Mouse (Mus musculus) CH12.LX (cell line): ENCODE measurements at regions not wholly inside any gene's neighbourhood (a gene's known extent, or its start where the extent isn't known, plus 50 kb on each side); places are given as distances from the start of the nearest gene placed in this dataset.

Experiments
- DNase-seq: peaks from one replicate; pipeline ENCODE4 v3.0.0-alpha.2; 2013; ENCODE audit errors: extremely low read depth
- H3K27ac ChIP-seq: 2 replicates; pipeline ENCODE4 v1.5.1; 2012; ENCODE audit warnings: low read depth, mild to moderate bottlenecking, control low read depth, moderate library complexity; ENCODE audit not compliant: insufficient read depth
- H3K27me3 ChIP-seq: replicated peaks from 2 replicates; pipeline ENCODE3; 2012; ENCODE audit warnings: inconsistent platforms
- H3K36me3 ChIP-seq, 2 experiments: replicated peaks in 1 of 2; 2 replicates each; pipeline versions ENCODE3 to v1.6.1; 2012; ENCODE audit warnings: inconsistent platforms in 1 of 2, low read length in 1 of 2, mild to moderate bottlenecking in 1 of 2, mixed read lengths in 1 of 2, moderate library complexity in 1 of 2; ENCODE audit not compliant: control insufficient read depth in 1 of 2, insufficient read depth in 1 of 2
- H3K4me1 ChIP-seq, 2 experiments: 2 replicates each; pipeline ENCODE4 v1.6.1; 2012; ENCODE audit warnings: inconsistent platforms in 1 of 2, moderate library complexity in 1 of 2; ENCODE audit not compliant: insufficient read depth in 2 of 2, control insufficient read depth in 1 of 2
- H3K4me2 ChIP-seq: 2 replicates; pipeline ENCODE4 v1.6.1; 2012; ENCODE audit warnings: low read depth, mild to moderate bottlenecking, control low read depth; ENCODE audit not compliant: poor library complexity, insufficient read depth, severe bottlenecking
- H3K4me3 ChIP-seq, 3 experiments: fragments of 150-350 bp in 1 of 3; sonication (generic) in 1 of 3; replicated peaks in 1 of 3; 2 replicates each; pipeline versions ENCODE3 to v1.5.1; 2011 to 2012; ENCODE audit warnings: low read depth in 2 of 3, low read length in 2 of 3, mild to moderate bottlenecking in 2 of 3, moderate library complexity in 2 of 3, control low read depth in 1 of 3, improper control_type of control experiment in 1 of 3, inconsistent platforms in 1 of 3, mixed read lengths in 1 of 3; ENCODE audit not compliant: poor library complexity in 1 of 3
- H3K79me2 ChIP-seq: replicated peaks from 2 replicates; pipeline ENCODE4 v1.6.1; 2012; ENCODE audit warnings: mild to moderate bottlenecking, moderate library complexity; ENCODE audit not compliant: control insufficient read depth, poor library complexity, insufficient read depth, severe bottlenecking; ENCODE audit errors: extremely low read depth
- H3K9ac ChIP-seq: 2 replicates; pipeline ENCODE4 v1.6.1; 2012; ENCODE audit warnings: low read depth, mild to moderate bottlenecking, control low read depth, moderate library complexity; ENCODE audit not compliant: insufficient read depth
- H3K9me3 ChIP-seq: replicated peaks from 2 replicates; pipeline ENCODE3; 2012; ENCODE audit warnings: low read length, inconsistent platforms, mixed read lengths
- CHD2 ChIP-seq: IDR thresholded peaks from 2 replicates; pipeline ENCODE4 v1.6.1; 2011; ENCODE audit warnings: low read length, improper control_type of control experiment
- CTCF ChIP-seq, 2 experiments: IDR thresholded peaks in 1 of 2; conservative IDR thresholded peaks in 1 of 2; 2 replicates each; pipeline ENCODE4 v1.5.1; 2011 to 2012; ENCODE audit warnings: low read depth in 2 of 2, low read length in 2 of 2, improper control_type of control experiment in 1 of 2, inconsistent platforms in 1 of 2, mild to moderate bottlenecking in 1 of 2, moderate library complexity in 1 of 2
- ELF1 ChIP-seq: IDR thresholded peaks from 2 replicates; pipeline ENCODE4 v1.6.1; 2014; ENCODE audit warnings: low read depth, mild to moderate bottlenecking, inconsistent platforms, low read length, improper control_type of control experiment
- EP300 ChIP-seq: IDR thresholded peaks from 2 replicates; pipeline ENCODE4 v1.6.1; 2011; ENCODE audit warnings: low read length, improper control_type of control experiment
- GABPA ChIP-seq: IDR thresholded peaks from 2 replicates; pipeline ENCODE4 v1.6.1; 2012; ENCODE audit warnings: low read depth, low read length, improper control_type of control experiment, inconsistent platforms; ENCODE audit not compliant: insufficient replicate concordance
- HCFC1 ChIP-seq: IDR thresholded peaks from 2 replicates; pipeline ENCODE4 v1.6.1; 2012; ENCODE audit warnings: low read depth, mild to moderate bottlenecking, inconsistent platforms, low read length, improper control_type of control experiment
- JUN ChIP-seq: IDR thresholded peaks from 2 replicates; pipeline ENCODE4 v1.6.1; 2011; ENCODE audit warnings: low read depth, mild to moderate bottlenecking, low read length, improper control_type of control experiment, moderate library complexity; ENCODE audit not compliant: insufficient read depth
- MAFK ChIP-seq: IDR thresholded peaks from 2 replicates; pipeline ENCODE4 v1.6.1; 2011; ENCODE audit warnings: low read length, improper control_type of control experiment; ENCODE audit not compliant: insufficient replicate concordance
- MAX ChIP-seq: IDR thresholded peaks from 2 replicates; pipeline ENCODE4 v1.6.1; 2011; ENCODE audit warnings: low read length, improper control_type of control experiment
- MAZ ChIP-seq: IDR thresholded peaks from 2 replicates; pipeline ENCODE4 v1.6.1; 2012; ENCODE audit warnings: low read depth, mild to moderate bottlenecking, inconsistent platforms, low read length, improper control_type of control experiment, moderate library complexity
- MEF2A ChIP-seq: IDR thresholded peaks from 2 replicates; pipeline ENCODE4 v1.6.1; 2014; ENCODE audit warnings: low read depth, mild to moderate bottlenecking, inconsistent platforms, low read length, improper control_type of control experiment, borderline replicate concordance
- NRF1 ChIP-seq: IDR thresholded peaks from 2 replicates; pipeline ENCODE4 v1.6.1; 2014; ENCODE audit warnings: low read depth, mild to moderate bottlenecking, inconsistent platforms, low read length, improper control_type of control experiment, moderate library complexity
- POLR2AphosphoS2 ChIP-seq: IDR thresholded peaks from 2 replicates; pipeline ENCODE4 v1.6.1; 2011; ENCODE audit warnings: low read depth, low read length, improper control_type of control experiment
- RAD21 ChIP-seq: IDR thresholded peaks from 2 replicates; pipeline ENCODE4 v1.6.1; 2011; ENCODE audit warnings: low read depth, mild to moderate bottlenecking, low read length, improper control_type of control experiment, moderate library complexity
- SIN3A ChIP-seq: IDR thresholded peaks from 2 replicates; pipeline ENCODE4 v1.6.1; 2012; ENCODE audit warnings: low read length, improper control_type of control experiment, inconsistent platforms
- SMC3 ChIP-seq: IDR thresholded peaks from 2 replicates; pipeline ENCODE4 v1.6.1; 2011; ENCODE audit warnings: low read depth, low read length, improper control_type of control experiment
- TBP ChIP-seq: conservative IDR thresholded peaks from 2 replicates; pipeline ENCODE4 v1.6.1; 2011; ENCODE audit warnings: low read depth, low read length, improper control_type of control experiment
- TCF12 ChIP-seq: IDR thresholded peaks from 2 replicates; pipeline ENCODE4 v1.6.1; 2014; ENCODE audit warnings: low read depth, mild to moderate bottlenecking, inconsistent platforms, low read length, improper control_type of control experiment
- USF1 ChIP-seq: IDR thresholded peaks from 2 replicates; pipeline ENCODE4 v1.6.1; 2014; ENCODE audit warnings: low read depth, mild to moderate bottlenecking, inconsistent platforms, low read length, improper control_type of control experiment
- USF2 ChIP-seq: conservative IDR thresholded peaks from 2 replicates; pipeline ENCODE4 v1.6.1; 2011; ENCODE audit warnings: low read depth, low read length, improper control_type of control experiment
- ZC3H11A ChIP-seq: IDR thresholded peaks from 2 replicates; pipeline ENCODE4 v1.6.1; 2012; ENCODE audit warnings: low read depth, mild to moderate bottlenecking, inconsistent platforms, low read length, improper control_type of control experiment
- ZKSCAN1 ChIP-seq: IDR thresholded peaks from 2 replicates; pipeline ENCODE4 v1.6.1; 2012; ENCODE audit warnings: low read depth, inconsistent platforms, low read length, improper control_type of control experiment, borderline replicate concordance
- ZNF384 ChIP-seq: IDR thresholded peaks from 2 replicates; pipeline ENCODE4 v1.6.1; 2012; ENCODE audit warnings: low read depth, low read length, improper control_type of control experiment, inconsistent platforms
- dilution Hi-C: fragments of 300-500 bp; cut with MboI; formaldehyde crosslinking; loops from 2 replicates; pipeline ENCODE4 v1.14.3; 2020; ENCODE audit warnings: low sequenced_read_pairs; ENCODE audit not compliant: extremely low pct_unique_long_range_greater_than_20kb, extremely low pct_ligation_motif_present
- in situ Hi-C: fragments of 300-500 bp; cut with MboI; formaldehyde crosslinking; loops from 3 replicates; pipeline ENCODE4 v1.14.3; 2019; ENCODE audit warnings: low sequenced_read_pairs, low pct_ligation_motif_present, low pct_unique_long_range_greater_than_20kb, mixed read lengths

- no peaks in the 10 kb centered on the region for H3K4me1 ChIP-seq
- in situ Hi-C loops (no loop called here), dilution Hi-C loops (no loop called here)
- no peaks in the 10 kb centered on the region for H3K27me3 ChIP-seq
- no peak overlapping the region for H3K9ac ChIP-seq
- no peaks in the 10 kb centered on the region for H3K9me3 ChIP-seq
- H3K36me3 ChIP-seq: no peaks in the 10 kb centered on the region
- TF ChIP-seq MAZ: no peak
- no peak for TF ChIP-seq RAD21
- TF ChIP-seq MAFK: no peak
- TF ChIP-seq ZKSCAN1: no peak
- no peak for TF ChIP-seq SIN3A
- no peak for TF ChIP-seq MAX
- no peak for TF ChIP-seq JUN
- no peak for TF ChIP-seq ZNF384
- TF ChIP-seq ELF1: no peak
- TF ChIP-seq CTCF (conservative IDR thresholded peaks at IDR 0.05 in 1 of 2, IDR thresholded peaks at IDR 0.05 in 1 of 2; ENCODE audit: low read depth in 2 of 2, low read length in 2 of 2): no peak
- TF ChIP-seq MEF2A: no peak
- no peak for TF ChIP-seq TCF12
- no peak for TF ChIP-seq USF2
- no peak for TF ChIP-seq EP300
- no peak overlapping the region for H3K4me2 ChIP-seq
- no peak for DNase-seq
- no peaks in the 10 kb centered on the region for H3K79me2 ChIP-seq
- H3K27ac ChIP-seq: no peak overlapping the region
- no peak overlapping the region for H3K4me3 ChIP-seq
These were observed 94.4 kb upstream of the Agtr2 start for GRCm38 (mm10) chrX:21389992-21390391.

GRCm38 (mm10) chrX:21393212-21393611 is 91.1 kb upstream of the Agtr2 start:
- TF ChIP-seq USF1 (no peak), NRF1 (no peak), MEF2A (no peak), RAD21 (no peak), MAZ (no peak), CHD2 (no peak), EP300 (no peak), POLR2AphosphoS2 (no peak), TBP (no peak), ZC3H11A (no peak), SMC3 (no peak), GABPA (no peak), TCF12 (no peak), HCFC1 (no peak)
- TF ChIP-seq, all 38 proteins: peak for 0

More at GRCm38 (mm10) chrX:21393212-21393611, 91.1 kb upstream of the Agtr2 start:
- DNase-seq: no peak
- dilution Hi-C loops (no loop called here), in situ Hi-C loops (no loop called here)
- Histone ChIP-seq H3K79me2 (no peaks in the 10 kb centered on the region), H3K4me3 (no peak overlapping the region), H3K4me2 (no peak overlapping the region), H3K9ac (no peak overlapping the region), H3K36me3 (no peaks in the 10 kb centered on the region), H3K9me3 (no peaks in the 10 kb centered on the region), H3K27me3 (no peaks in the 10 kb centered on the region), H3K27ac (no peak overlapping the region), H3K4me1 (no peaks in the 10 kb centered on the region)
